Mouse (Mus musculus): ENCODE data around the gene Knl1. TPM values are rescaled to one million over a fixed set of nuclear protein-coding genes. Genes with fewer than 3 reads are reported as not detected.

Gene Knl1
- total RNA-seq, 1 experiment: 31.4 TPM

DNA sequence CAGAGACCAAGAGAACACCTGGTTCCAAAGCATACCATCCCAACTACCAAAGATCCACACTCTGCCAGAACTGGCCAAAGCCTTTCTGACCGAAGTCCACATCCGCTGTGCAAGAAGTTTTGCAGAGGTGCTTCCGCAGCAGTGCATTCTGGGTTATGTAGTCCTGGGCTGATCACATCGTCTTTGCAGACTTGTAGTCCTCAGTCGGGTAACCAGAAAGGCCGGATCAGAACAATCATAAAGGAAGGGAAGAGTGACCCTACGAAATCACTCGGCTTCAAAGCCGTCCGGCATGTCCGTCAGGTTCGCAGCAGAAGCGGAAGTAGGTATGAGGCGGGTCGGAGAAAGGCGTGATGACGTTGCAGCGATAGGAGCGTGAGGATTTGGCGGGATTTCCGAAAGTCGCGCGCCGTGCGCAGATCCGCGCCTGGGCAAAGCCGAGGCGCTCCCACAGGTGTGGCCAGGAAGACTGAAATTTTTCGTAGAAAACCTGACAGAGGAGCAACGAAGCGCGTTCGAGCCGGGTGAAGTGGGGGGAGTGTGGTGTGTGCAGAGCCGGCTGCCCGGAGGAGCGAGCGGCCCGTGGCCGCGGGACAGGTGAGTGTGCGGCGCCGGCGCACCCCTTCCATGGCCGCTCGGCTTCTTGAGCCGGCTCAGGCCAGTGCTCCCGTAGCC, 65.7 kb downstream of the Knl1 start, which contains the start of gene Rad51:
Gene Rad51, plus strand, starts transcription at position 356 of the 675 bp plus-strand sequence.
- Histone ChIP-seq H3K27ac (ENCODE audit: insufficient read depth, low read depth, low read length, poor library complexity, severe bottlenecking) (peak within 1 kb of the TSS; percentile 82), H3K36me3 (ENCODE audit: control insufficient read depth, insufficient read depth, low read length, poor library complexity, severe bottlenecking) (peaks cover 12% of the 10 kb centered on the region), H3K9me3 (ENCODE audit: control insufficient read depth, insufficient read depth, low read depth, low read length) (no peaks in the 10 kb centered on the region), H3K4me3 (ENCODE audit: insufficient read depth in 1 of 2, low read depth in 1 of 2, low read length in 2 of 2, poor library complexity in 1 of 2, severe bottlenecking in 1 of 2) (peak within 1 kb of the TSS; percentile 87 to 91), H3K9ac (ENCODE audit: insufficient read depth, low read depth, low read length, poor library complexity, severe bottlenecking) (peak within 1 kb of the TSS; percentile 91), H3K4me1 (ENCODE audit: control insufficient read depth in 2 of 2, insufficient read depth in 2 of 2, low read length in 2 of 2, poor library complexity in 1 of 2) (no peaks in the 10 kb centered on the region; a peak in 1 of 4 replicates)
- TF ChIP-seq ZC3H11A (IDR thresholded peaks at IDR 0.05; ENCODE audit: borderline replicate concordance, low read depth, low read length): no peak
- no peak for TF ChIP-seq ZNF384 (IDR thresholded peaks at IDR 0.05; ENCODE audit: low read depth, low read length)
- peak; percentile 93 for TF ChIP-seq HCFC1 (IDR thresholded peaks at IDR 0.05; ENCODE audit: borderline replicate concordance, insufficient read depth, low read length)
- peak; percentile 51 for TF ChIP-seq CHD2 (IDR thresholded peaks at IDR 0.05; ENCODE audit: low read depth, low read length)
- TF ChIP-seq MAFK (IDR thresholded peaks at IDR 0.05; ENCODE audit: insufficient read depth, low read depth, low read length): 0 out of 2 replicates have a peak, but pooled peaks have one; percentile 8
- in situ Hi-C loops (cut with MboI; ENCODE audit: low sequenced_read_pairs in 2 of 2, unreplicated experiment in 2 of 2): no loop called here
- DNase-seq (ENCODE audit: low read depth, low spot score): peak; percentile 85

DNA sequence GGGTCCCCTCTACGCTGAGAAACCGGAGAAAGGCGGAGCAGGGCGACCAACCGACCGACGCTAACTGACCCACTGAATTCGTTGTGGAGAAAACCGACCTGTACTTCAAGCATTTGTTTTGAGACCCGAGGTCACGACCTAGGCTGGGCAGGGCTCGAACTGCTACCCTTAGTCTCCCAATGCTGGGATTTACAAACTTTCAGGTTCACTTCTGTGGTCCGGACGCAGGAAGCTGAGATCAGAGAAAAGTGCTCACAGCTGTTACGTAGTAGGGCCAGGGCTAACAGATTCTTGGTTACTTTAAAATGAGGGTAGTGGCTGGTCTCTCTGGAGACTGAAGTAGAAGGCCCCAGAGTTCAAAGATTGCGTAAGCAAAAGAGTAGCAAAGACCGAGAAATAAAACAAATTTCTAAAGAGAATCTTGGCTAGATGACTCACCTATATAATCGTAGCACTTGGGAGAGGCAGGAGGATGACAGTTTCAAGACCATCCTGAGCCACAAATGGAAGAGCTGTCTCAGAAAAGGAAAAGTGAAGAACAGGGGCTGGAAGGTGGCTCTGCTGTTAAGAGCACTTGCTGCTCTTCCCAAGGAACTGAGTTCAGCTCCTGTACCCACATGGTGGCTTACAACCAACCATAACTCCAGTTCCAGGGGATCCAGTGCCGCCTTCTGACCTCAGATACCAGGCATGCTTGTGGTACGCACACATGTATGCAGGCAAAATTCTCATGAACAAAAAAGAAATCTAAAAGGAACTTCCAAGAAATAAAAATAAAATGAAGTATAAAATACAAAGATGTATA, 66.4 kb downstream of the Knl1 start:
- in situ Hi-C loops (cut with MboI; ENCODE audit: low sequenced_read_pairs in 2 of 2, unreplicated experiment in 2 of 2): no loop called here
- peak overlapping the region; percentile 82 for H3K27ac ChIP-seq (ENCODE audit: insufficient read depth, low read depth, low read length, poor library complexity, severe bottlenecking)
- no peak for DNase-seq (ENCODE audit: low read depth, low spot score)
- no peaks in the 10 kb centered on the region for H3K9me3 ChIP-seq (ENCODE audit: control insufficient read depth, insufficient read depth, low read depth, low read length)
- H3K9ac ChIP-seq (ENCODE audit: insufficient read depth, low read depth, low read length, poor library complexity, severe bottlenecking): peak overlapping the region; percentile 91
- peaks cover 16% of the 10 kb centered on the region for H3K36me3 ChIP-seq (ENCODE audit: control insufficient read depth, insufficient read depth, low read length, poor library complexity, severe bottlenecking)
- H3K4me3 ChIP-seq (ENCODE audit: insufficient read depth in 1 of 2, low read depth in 1 of 2, low read length in 2 of 2, poor library complexity in 1 of 2, severe bottlenecking in 1 of 2): peak overlapping the region; percentile 87 to 91
- TF ChIP-seq HCFC1 (IDR thresholded peaks at IDR 0.05; ENCODE audit: borderline replicate concordance, insufficient read depth, low read length) (no peak), MAFK (IDR thresholded peaks at IDR 0.05; ENCODE audit: insufficient read depth, low read depth, low read length) (no peak), ZNF384 (IDR thresholded peaks at IDR 0.05; ENCODE audit: low read depth, low read length) (no peak), CHD2 (IDR thresholded peaks at IDR 0.05; ENCODE audit: low read depth, low read length) (no peak), ZC3H11A (IDR thresholded peaks at IDR 0.05; ENCODE audit: borderline replicate concordance, low read depth, low read length) (no peak)
- no peaks in the 10 kb centered on the region; a peak in 1 of 4 replicates for H3K4me1 ChIP-seq (ENCODE audit: control insufficient read depth in 2 of 2, insufficient read depth in 2 of 2, low read length in 2 of 2, poor library complexity in 1 of 2)

DNA sequence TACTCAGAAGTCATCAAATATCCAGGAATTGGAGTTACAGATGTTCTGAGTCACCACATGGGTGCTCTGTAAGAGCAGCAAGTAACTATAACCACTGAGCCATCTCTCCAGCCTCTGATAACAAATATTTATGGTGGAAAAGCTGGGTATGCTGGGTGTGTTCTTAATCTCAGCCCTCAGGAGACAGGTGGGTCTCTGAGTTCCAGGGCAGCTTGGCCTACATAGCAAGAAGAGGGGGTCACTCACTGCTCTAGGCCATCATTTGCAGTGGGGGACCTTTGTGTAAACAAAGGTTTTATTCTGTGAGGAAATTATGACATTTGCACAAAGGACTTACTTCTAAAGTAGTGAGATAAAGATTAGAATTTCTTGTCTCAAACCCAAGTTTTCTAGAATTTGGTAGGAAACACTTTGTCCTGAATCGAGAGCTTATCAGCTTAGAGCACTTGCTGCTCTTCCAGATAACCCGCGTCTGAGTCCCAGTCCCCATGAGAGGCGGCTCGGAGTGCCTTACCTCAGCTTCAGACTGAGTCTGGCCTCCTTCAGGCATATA, 89.5 kb downstream of the Knl1 start:
- DNase-seq (ENCODE audit: low read depth, low spot score): no peak
- no peak overlapping the region for H3K27ac ChIP-seq (ENCODE audit: insufficient read depth, low read depth, low read length, poor library complexity, severe bottlenecking)
- no peak overlapping the region for H3K9ac ChIP-seq (ENCODE audit: insufficient read depth, low read depth, low read length, poor library complexity, severe bottlenecking)
- H3K36me3 ChIP-seq (ENCODE audit: control insufficient read depth, insufficient read depth, low read length, poor library complexity, severe bottlenecking): peaks cover 42% of the 10 kb centered on the region
- no peak overlapping the region for H3K4me3 ChIP-seq (ENCODE audit: insufficient read depth in 1 of 2, low read depth in 1 of 2, low read length in 2 of 2, poor library complexity in 1 of 2, severe bottlenecking in 1 of 2)
- H3K4me1 ChIP-seq (ENCODE audit: control insufficient read depth in 2 of 2, insufficient read depth in 2 of 2, low read length in 2 of 2, poor library complexity in 1 of 2): no peaks in the 10 kb centered on the region
- in situ Hi-C loops (cut with MboI; ENCODE audit: low sequenced_read_pairs in 2 of 2, unreplicated experiment in 2 of 2): no loop called here
- no peaks in the 10 kb centered on the region for H3K9me3 ChIP-seq (ENCODE audit: control insufficient read depth, insufficient read depth, low read depth, low read length)
- TF ChIP-seq ZNF384 (IDR thresholded peaks at IDR 0.05; ENCODE audit: low read depth, low read length): no peak
- no peak for TF ChIP-seq MAFK (IDR thresholded peaks at IDR 0.05; ENCODE audit: insufficient read depth, low read depth, low read length)
- TF ChIP-seq CHD2 (IDR thresholded peaks at IDR 0.05; ENCODE audit: low read depth, low read length): no peak
- TF ChIP-seq ZC3H11A (IDR thresholded peaks at IDR 0.05; ENCODE audit: borderline replicate concordance, low read depth, low read length): no peak
- no peak for TF ChIP-seq HCFC1 (IDR thresholded peaks at IDR 0.05; ENCODE audit: borderline replicate concordance, insufficient read depth, low read length)

DNA sequence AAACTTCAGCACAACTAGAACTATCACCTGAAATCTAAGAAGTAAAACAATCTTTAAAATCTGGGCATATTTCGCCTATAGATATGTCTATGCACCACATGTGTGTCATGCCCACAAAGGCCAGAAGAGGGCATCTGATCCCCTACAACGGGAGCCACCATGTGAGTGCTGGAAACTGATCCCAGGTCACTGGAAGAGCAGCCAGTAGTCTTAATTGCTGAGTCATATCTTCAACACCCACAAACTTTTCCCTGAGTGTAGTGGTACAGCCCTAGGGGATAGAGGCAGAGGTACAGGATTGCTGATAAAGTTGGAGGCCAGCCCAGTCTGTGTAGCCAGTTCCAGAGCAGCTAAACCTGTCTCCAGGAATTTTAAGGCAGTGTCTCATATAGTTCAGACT, 98.3 kb downstream of the Knl1 start:
- Histone ChIP-seq H3K9ac (ENCODE audit: insufficient read depth, low read depth, low read length, poor library complexity, severe bottlenecking) (peak overlapping the region; percentile 18; the same call in 1 of the 2 replicates), H3K27ac (ENCODE audit: insufficient read depth, low read depth, low read length, poor library complexity, severe bottlenecking) (no peak overlapping the region; the same call in 1 of the 2 replicates), H3K4me1 (ENCODE audit: control insufficient read depth in 2 of 2, insufficient read depth in 2 of 2, low read length in 2 of 2, poor library complexity in 1 of 2) (peaks cover 0 to 7% of the 10 kb centered on the region in 2 experiments; a peak in 2 of 4 replicates), H3K4me3 (ENCODE audit: insufficient read depth in 1 of 2, low read depth in 1 of 2, low read length in 2 of 2, poor library complexity in 1 of 2, severe bottlenecking in 1 of 2) (no peak overlapping the region), H3K9me3 (ENCODE audit: control insufficient read depth, insufficient read depth, low read depth, low read length) (no peaks in the 10 kb centered on the region), H3K36me3 (ENCODE audit: control insufficient read depth, insufficient read depth, low read length, poor library complexity, severe bottlenecking) (peaks cover 21% of the 10 kb centered on the region)
- DNase-seq (ENCODE audit: low read depth, low spot score): no peak
- TF ChIP-seq ZNF384 (IDR thresholded peaks at IDR 0.05; ENCODE audit: low read depth, low read length): no peak
- TF ChIP-seq CHD2 (IDR thresholded peaks at IDR 0.05; ENCODE audit: low read depth, low read length): no peak
- no peak for TF ChIP-seq HCFC1 (IDR thresholded peaks at IDR 0.05; ENCODE audit: borderline replicate concordance, insufficient read depth, low read length)
- TF ChIP-seq MAFK (IDR thresholded peaks at IDR 0.05; ENCODE audit: insufficient read depth, low read depth, low read length): peak; percentile 95
- TF ChIP-seq ZC3H11A (IDR thresholded peaks at IDR 0.05; ENCODE audit: borderline replicate concordance, low read depth, low read length): peak; percentile 46; the same call in 1 of the 2 replicates
- in situ Hi-C loops (cut with MboI; ENCODE audit: low sequenced_read_pairs in 2 of 2, unreplicated experiment in 2 of 2): no loop called here

Measured in ES-E14 (cell line).